In genomic region chr8:41573027-41573885, GRCm38 (mm10) we compare ENCODE assay signal across 8 mouse cellular contexts.
A peak's percentile ranks its signal among the peaks of the same experiment; 100 is the strongest.
DNase-seq lines count a peak whose midpoint lies in the region; ATAC-seq lines count a peak whose summit lies in the region.

No protein-coding gene starts in this region.

- ATAC-seq in liver, embryonic 12.5 days, result no peak
- peak; percentile 69 for ATAC-seq in neural tube, embryonic 11.5 days (ENCODE audit: insufficient read depth, low FRiP score, low TSS enrichment)

- no peaks in the 10 kb centered on the region for H3K4me1 ChIP-seq in liver, embryonic 12.5 days
- peaks cover 9% of the 10 kb centered on the region; the same call in 1 of the 2 replicates for H3K4me1 ChIP-seq in limb, embryonic 10.5 days
- H3K4me1 ChIP-seq in neural tube, embryonic 11.5 days (ENCODE audit: control insufficient read depth, insufficient read depth, low read length), result no peaks in the 10 kb centered on the region

- 49% methylated on average over 10 of the region's 10 CpGs for WGBS in liver, embryonic 12.5 days (ENCODE audit: insufficient replicate concordance)
- WGBS in limb, embryonic 10.5 days, result 53% methylated on average over 10 of the region's 10 CpGs
- WGBS in neural tube, embryonic 11.5 days, result 50% methylated on average over 10 of the region's 10 CpGs

- no peak overlapping the region for H3K9ac ChIP-seq in liver, embryonic 12.5 days
- H3K9ac ChIP-seq in neural tube, embryonic 11.5 days (ENCODE audit: low read length), result no peak overlapping the region

- H3K4me3 ChIP-seq in liver, embryonic 12.5 days, result no peak overlapping the region
- H3K4me3 ChIP-seq in limb, embryonic 10.5 days, result no peak overlapping the region
- no peak overlapping the region for H3K4me3 ChIP-seq in neural tube, embryonic 11.5 days (ENCODE audit: low read depth, low read length)

- no peaks in the 10 kb centered on the region for H3K36me3 ChIP-seq in liver, embryonic 12.5 days
- H3K36me3 ChIP-seq in limb, embryonic 10.5 days, result no peaks in the 10 kb centered on the region
- H3K36me3 ChIP-seq in neural tube, embryonic 11.5 days (ENCODE audit: control insufficient read depth, insufficient read depth, low read length), result no peaks in the 10 kb centered on the region

- no peaks in the 10 kb centered on the region for H3K27me3 ChIP-seq in liver, embryonic 12.5 days (replicated peaks)
- H3K27me3 ChIP-seq in limb, embryonic 10.5 days (ENCODE audit: low read depth, poor library complexity, severe bottlenecking), result no peaks in the 10 kb centered on the region
- H3K27me3 ChIP-seq in neural tube, embryonic 11.5 days (ENCODE audit: control insufficient read depth, insufficient read depth, low read length), result no peaks in the 10 kb centered on the region

- no peaks in the 10 kb centered on the region for H3K9me3 ChIP-seq in liver, embryonic 12.5 days (replicated peaks)
- no peaks in the 10 kb centered on the region for H3K9me3 ChIP-seq in limb, embryonic 10.5 days (replicated peaks)
- H3K9me3 ChIP-seq in neural tube, embryonic 11.5 days (ENCODE audit: control insufficient read depth, low read length), result no peaks in the 10 kb centered on the region

- H3K4me2 ChIP-seq in liver, embryonic 12.5 days, result no peak overlapping the region
- H3K4me2 ChIP-seq in neural tube, embryonic 11.5 days (ENCODE audit: low read depth), result no peak overlapping the region

- peak; percentile 55 for DNase-seq in liver
- DNase-seq in cerebellum, adult 9-11 months, result peak; percentile 51
- DNase-seq in frontal cortex, postnatal 10 days (ENCODE audit: low spot score in 2 of 2), result peak; percentile 33 to 82
- peak; percentile 65 for DNase-seq in kidney, adult 9 months
- DNase-seq in limb, embryonic 10.5 days (ENCODE audit: low spot score), result peak; percentile 88
- DNase-seq in neural tube, embryonic 11.5 days (ENCODE audit: low spot score), result peak; percentile 80
- DNase-seq in thymus, postnatal 4 days, result peak; percentile 55

- H3K27ac ChIP-seq in liver, embryonic 12.5 days, result no peak overlapping the region
- H3K27ac ChIP-seq in limb, embryonic 10.5 days, result peak overlapping the region; percentile 70
- H3K27ac ChIP-seq in neural tube, embryonic 11.5 days (ENCODE audit: low read depth, low read length), result no peak overlapping the region
